Mouse (Mus musculus) liver, embryonic 14.5 days (tissue): ENCODE measurements around the gene Dscam.

Experiments used
- CTCF ChIP-seq: IDR thresholded peaks from 2 replicates; pipeline ENCODE4 v1.5.1; 2016; ENCODE audit warnings: antibody characterized with exemption, low read depth, control low read depth
- EP300 ChIP-seq: IDR thresholded peaks from 2 replicates; pipeline ENCODE4 v1.6.1; 2016; ENCODE audit warnings: antibody characterized with exemption, low read depth

DNA sequence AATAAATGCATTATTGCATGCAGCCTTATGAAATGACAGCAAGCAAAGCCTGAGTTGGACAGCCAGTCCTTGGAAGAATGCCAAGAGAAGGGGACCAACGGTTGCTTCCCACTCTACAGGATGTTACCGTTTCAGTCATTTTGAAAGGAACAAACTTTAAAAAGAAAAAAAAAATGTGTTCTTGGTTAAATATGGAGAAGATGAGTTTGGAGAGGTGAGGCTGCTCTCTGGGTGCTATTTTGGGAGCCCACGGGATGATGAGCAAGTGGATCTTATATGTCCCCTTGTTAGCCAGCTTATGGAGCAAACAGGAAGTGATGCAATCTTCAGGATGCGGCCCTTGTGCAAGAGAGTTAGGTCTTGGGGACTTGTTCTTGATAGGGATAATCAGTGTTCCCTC is 60.5 kb downstream of the Dscam start:
- TF ChIP-seq EP300 (no peak), CTCF (no peak)
